Mouse (Mus musculus): ENCODE data around the gene Cyp2c68.

Gene Cyp2c68

DNA sequence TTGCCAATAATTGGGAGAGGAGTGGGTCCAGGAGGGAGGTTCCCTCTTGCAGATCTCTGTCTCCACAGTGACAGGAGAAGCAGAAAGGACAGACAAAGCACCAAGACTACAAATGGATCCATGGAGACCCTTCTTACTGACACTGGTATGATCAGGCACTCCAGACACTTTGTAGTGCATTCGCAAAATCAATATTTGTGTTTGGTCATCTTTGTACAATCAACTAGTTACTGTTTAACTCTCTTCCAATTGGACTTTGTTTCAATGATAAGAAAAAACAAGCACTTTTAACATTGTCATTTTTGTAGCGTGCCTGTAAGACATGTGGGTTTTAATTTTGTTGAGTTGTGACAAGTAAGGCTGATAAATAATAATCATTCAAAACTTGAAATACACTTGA, at the start of gene Cyp2c68:
Gene Cyp2c68, minus strand, starts transcription at position 135 of the 400 bp plus-strand sequence.
- 86% methylated on average over 2 of the region's 2 CpGs for WGBS

DNA sequence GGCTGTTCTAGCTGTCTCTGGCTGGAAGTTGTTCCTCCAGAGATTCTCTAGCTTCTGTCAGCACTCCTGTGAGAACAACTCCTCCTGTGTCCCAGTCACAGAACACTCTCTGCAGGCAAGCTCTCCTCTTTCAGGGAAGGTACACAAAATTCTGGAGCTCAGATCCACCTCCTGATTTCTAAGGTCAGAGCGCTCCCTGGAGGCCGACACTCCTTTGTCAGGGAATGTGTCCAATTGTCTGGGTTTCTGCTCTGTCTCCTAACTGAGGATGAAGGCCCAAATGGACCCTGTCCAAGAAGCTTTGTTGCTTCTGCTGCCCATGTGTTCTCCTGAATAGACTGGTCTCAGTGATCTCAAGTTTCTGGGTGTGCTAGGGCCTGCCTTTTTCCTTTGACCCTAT, 44.6 kb upstream of the Cyp2c68 start:
- 94% methylated on average over 2 of the region's 2 CpGs for WGBS

GRCm38 (mm10) chr19:39745357-39745756, 4.5 kb upstream of the Cyp2c68 start:
- 52% methylated on average over 1 of the region's 1 CpGs for WGBS

DNA sequence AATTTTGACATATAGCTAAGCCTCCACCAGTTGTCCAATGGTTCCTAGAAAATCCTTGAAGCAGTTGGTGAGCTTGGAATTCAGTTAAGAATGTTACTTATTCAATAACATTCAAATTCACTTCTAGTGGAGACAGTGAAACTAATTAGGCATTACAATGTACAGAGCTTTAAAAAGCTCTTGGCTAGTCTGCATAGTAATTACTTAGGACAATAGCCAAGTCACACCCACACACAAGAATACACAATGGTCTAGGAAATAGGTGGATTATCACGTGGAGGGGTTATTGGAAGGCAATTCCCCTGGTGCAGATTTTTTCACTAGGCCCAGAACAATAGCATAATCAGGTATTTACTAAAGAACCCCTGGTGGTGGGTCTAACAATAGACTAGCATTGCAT, 3.5 kb upstream of the Cyp2c68 start:
- WGBS, result 30% methylated on average over 1 of the region's 1 CpGs

GRCm38 (mm10) chr19:39711116-39711515, 29.7 kb downstream of the Cyp2c68 start:
- 80% methylated on average over 2 of the region's 2 CpGs for WGBS

GRCm38 (mm10) chr19:39652381-39652780, 88.5 kb downstream of the Cyp2c68 start:
- WGBS, result 35% methylated on average over 1 of the region's 1 CpGs

DNA sequence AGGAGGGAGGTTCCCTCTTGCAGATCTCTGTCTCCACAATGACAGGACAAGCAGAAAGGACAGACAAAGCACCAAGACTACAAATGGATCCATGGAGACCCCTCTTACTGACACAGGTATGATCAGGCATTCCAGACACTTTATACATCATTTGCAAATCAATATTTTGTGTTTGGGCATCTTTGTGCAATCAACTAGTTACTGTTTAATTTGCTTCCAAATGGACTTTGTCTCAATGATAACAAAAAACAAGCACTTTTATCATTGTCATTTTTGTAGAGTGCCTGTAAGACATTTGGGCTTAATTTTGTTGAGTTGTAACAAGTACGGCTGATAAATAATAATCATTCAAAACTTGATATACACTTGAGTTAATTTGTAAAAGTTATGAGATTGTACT, 91.9 kb downstream of the Cyp2c68 start, which contains the start of gene Cyp2c67:
Gene Cyp2c67, minus strand, starts transcription at position 114 of the 400 bp plus-strand sequence.
- WGBS, result 88% methylated on average over 1 of the region's 1 CpGs

GRCm38 (mm10) chr19:39647519-39647918, 93.3 kb downstream of the Cyp2c68 start:
- 92% methylated on average over 9 of the region's 9 CpGs for whole genome bisulfite sequencing

- WGBS, result 86% methylated on average over 7 of the region's 7 CpGs
Observed at GRCm38 (mm10) chr19:39644551-39644950, 96.3 kb downstream of the Cyp2c68 start.

Measured in cerebral cortex, adult 2 months (tissue).